Mouse (Mus musculus) layer of hippocampus, adult 8-10 months (tissue): Measurements from ENCODE around the gene Cbwd1. TPM values are rescaled to one million over a fixed set of nuclear protein-coding genes. Genes with fewer than 3 reads are reported as not detected.

Experiments
- DNase-seq, 2 experiments: peaks; one replicate each; pipeline ENCODE4 v3.0.0; 2022; ENCODE audit warnings: low spot score in 2 of 2
- total RNA-seq, 4 experiments: library from RNA; stranded (reverse); gene quantifications; 2 replicates each; pipeline ENCODE4 v1.2.4; 2022

The Cbwd1 gene
- 10 to 100 TPM; 13.4 to 18.0 (median 15.0) TPM for total RNA-seq

- DNase-seq: peak; percentile 97
Measured at GRCm38 (mm10) chr19:24961172-24961962, at the start of gene Cbwd1. Gene Cbwd1 (minus strand): TSS chr19:24961610.

GRCm38 (mm10) chr19:25008509-25008908 lies 47.1 kb upstream of the Cbwd1 start:
- no peak for DNase-seq

- DNase-seq: no peak
Measured at GRCm38 (mm10) chr19:25006686-25007085, 45.3 kb upstream of the Cbwd1 start.

GRCm38 (mm10) chr19:25003810-25004209 lies 42.4 kb upstream of the Cbwd1 start:
- DNase-seq: no peak

- DNase-seq: no peak
Measured at GRCm38 (mm10) chr19:25002828-25003227, 41.4 kb upstream of the Cbwd1 start.

GRCm38 (mm10) chr19:25002032-25002431 lies 40.6 kb upstream of the Cbwd1 start:
- no peak for DNase-seq

- no peak for DNase-seq
Measured at GRCm38 (mm10) chr19:25000153-25000552, 38.7 kb upstream of the Cbwd1 start.

- DNase-seq: peak in 1 of 2 experiments; percentile 8
Measured at GRCm38 (mm10) chr19:24999201-24999886, 37.9 kb upstream of the Cbwd1 start, which contains the start of gene Dock8. Gene Dock8 (plus strand): TSS chr19:24999534.

- no peak for DNase-seq
Measured at GRCm38 (mm10) chr19:24998561-24998960, 37.2 kb upstream of the Cbwd1 start.

- no peak for DNase-seq
Measured at GRCm38 (mm10) chr19:24996815-24997704, 35.6 kb upstream of the Cbwd1 start.

- no peak for DNase-seq
Measured at GRCm38 (mm10) chr19:24994900-24995299, 33.5 kb upstream of the Cbwd1 start.

- no peak for DNase-seq
Measured at GRCm38 (mm10) chr19:24993526-24993925, 32.1 kb upstream of the Cbwd1 start.

- DNase-seq: no peak
Measured at GRCm38 (mm10) chr19:24990138-24990822, 28.9 kb upstream of the Cbwd1 start.

GRCm38 (mm10) chr19:24988831-24989230 lies 27.4 kb upstream of the Cbwd1 start:
- no peak for DNase-seq

GRCm38 (mm10) chr19:24987355-24987754 lies 25.9 kb upstream of the Cbwd1 start:
- no peak for DNase-seq

- no peak for DNase-seq
Measured at GRCm38 (mm10) chr19:24985045-24985444, 23.6 kb upstream of the Cbwd1 start.

- DNase-seq: no peak
Measured at GRCm38 (mm10) chr19:24983857-24984498, 22.6 kb upstream of the Cbwd1 start.

- no peak for DNase-seq
Measured at GRCm38 (mm10) chr19:24983050-24983449, 21.6 kb upstream of the Cbwd1 start.

- peak; percentile 56 to 61 for DNase-seq
Measured at GRCm38 (mm10) chr19:24981294-24981693, 19.9 kb upstream of the Cbwd1 start.
